Comparison of ENCODE assay signal across 22 mouse cellular contexts in genomic region chr8:54361716-54362115, GRCm38 (mm10).
"Had no signal": no experiment of that assay in that cellular context is flagged by ENCODE, and none has a peak within 500 bp of the region (broad histone marks: within the 10 kb centered on the region; RNA-seq: fewer than 3 reads in every experiment).

No protein-coding gene starts in this region.

- DNase-seq: kidney, postnatal 10 days; kidney, postnatal 36 days; left cerebral cortex, postnatal 4 days; liver, postnatal 0 days; lung, embryonic 14.5 days; right cerebral cortex, adult 18-20 months; right cerebral cortex, postnatal 14 days; right cerebral cortex, postnatal 4 days; thymus, adult 2 months; thymus, postnatal 14 days; thymus, postnatal 4 days had no signal

- H3K4me1 ChIP-seq: limb, embryonic 12.5 days; limb, embryonic 15.5 days; midbrain, embryonic 12.5 days; midbrain, embryonic 15.5 days; neural tube, embryonic 12.5 days; neural tube, embryonic 15.5 days had no signal

- H3K4me3 ChIP-seq: limb, embryonic 12.5 days; limb, embryonic 15.5 days; midbrain, embryonic 12.5 days; midbrain, embryonic 15.5 days; neural tube, embryonic 12.5 days; neural tube, embryonic 15.5 days had no signal

- H3K9me3 ChIP-seq: limb, embryonic 12.5 days; limb, embryonic 15.5 days; midbrain, embryonic 12.5 days; midbrain, embryonic 15.5 days; neural tube, embryonic 12.5 days; neural tube, embryonic 15.5 days had no signal

- H3K27me3 ChIP-seq: limb, embryonic 12.5 days; limb, embryonic 15.5 days; midbrain, embryonic 12.5 days; midbrain, embryonic 15.5 days; neural tube, embryonic 12.5 days; neural tube, embryonic 15.5 days had no signal

- H3K27ac ChIP-seq: limb, embryonic 12.5 days; limb, embryonic 15.5 days; liver, embryonic 14.5 days; macrophage; midbrain, embryonic 12.5 days; midbrain, embryonic 15.5 days; neural tube, embryonic 12.5 days; neural tube, embryonic 15.5 days; stomach, postnatal 0 days had no signal

- ATAC-seq: liver, postnatal 0 days; lung, postnatal 0 days; midbrain, embryonic 15.5 days had no signal

- H3K36me3 ChIP-seq: limb, embryonic 12.5 days; limb, embryonic 15.5 days; midbrain, embryonic 12.5 days; midbrain, embryonic 15.5 days; neural tube, embryonic 12.5 days; neural tube, embryonic 15.5 days had no signal

- H3K9ac ChIP-seq: limb, embryonic 12.5 days; limb, embryonic 15.5 days; liver, embryonic 14.5 days; liver, postnatal 0 days; lung, embryonic 14.5 days; midbrain, embryonic 12.5 days; midbrain, embryonic 15.5 days; neural tube, embryonic 12.5 days; neural tube, embryonic 15.5 days had no signal

- H3K4me2 ChIP-seq: limb, embryonic 12.5 days; limb, embryonic 15.5 days; liver, embryonic 11.5 days; lung, embryonic 14.5 days; midbrain, embryonic 12.5 days; midbrain, embryonic 15.5 days; neural tube, embryonic 12.5 days; neural tube, embryonic 15.5 days had no signal
